In genomic region chr4:86748336-86749291, GRCm38 (mm10) we compare ENCODE assay signal across 8 mouse cellular contexts. TPM values are rescaled to one million over a fixed set of nuclear protein-coding genes. Genes with fewer than 3 reads are reported as not detected.
DNase-seq lines count a peak whose midpoint lies in the region; ATAC-seq and TF ChIP-seq lines count a peak whose summit lies in the region.

Dennd4c (plus strand) TSS chr4:86748555.

- peaks cover 37% of the 10 kb centered on the region for H3K4me1 ChIP-seq in E14TG2a.4 (replicated peaks; ENCODE audit: low read depth, low read length)
- H3K4me1 ChIP-seq in forebrain, embryonic 12.5 days = peaks cover 13% of the 10 kb centered on the region
- H3K4me1 ChIP-seq in liver, postnatal 0 days (ENCODE audit: insufficient read depth) = peaks cover 9% of the 10 kb centered on the region
- H3K4me1 ChIP-seq in neural tube, embryonic 14.5 days (ENCODE audit: control insufficient read depth, insufficient read depth, low read length) = peaks cover 10% of the 10 kb centered on the region; the same call in 1 of the 2 replicates

- H3K27ac ChIP-seq in forebrain, embryonic 12.5 days = peak within 1 kb of the TSS; percentile 85
- H3K27ac ChIP-seq in liver, postnatal 0 days (ENCODE audit: low read depth) = peak within 1 kb of the TSS; percentile 94
- H3K27ac ChIP-seq in neural tube, embryonic 14.5 days (ENCODE audit: low read depth, low read length) = peak within 1 kb of the TSS; percentile 76

- peak within 1 kb of the TSS; percentile 95 for H3K9ac ChIP-seq in forebrain, embryonic 12.5 days
- H3K9ac ChIP-seq in liver, postnatal 0 days (replicated peaks) = peak within 1 kb of the TSS; percentile 95
- peak within 1 kb of the TSS; percentile 93 for H3K9ac ChIP-seq in neural tube, embryonic 14.5 days (replicated peaks; ENCODE audit: low read depth, low read length)

- peak within 1 kb of the TSS; percentile 90 for H3K4me2 ChIP-seq in forebrain, embryonic 12.5 days
- peak within 1 kb of the TSS; percentile 91 for H3K4me2 ChIP-seq in liver, postnatal 0 days (ENCODE audit: low read depth, low read length)
- peak within 1 kb of the TSS; percentile 92 for H3K4me2 ChIP-seq in neural tube, embryonic 14.5 days (ENCODE audit: low read depth, low read length)

- intact Hi-C loops in heart, postnatal 10 days (cut with DNase I) = no loop called here

- H3K9me3 ChIP-seq in E14TG2a.4 (ENCODE audit: low read length) = no peaks in the 10 kb centered on the region
- H3K9me3 ChIP-seq in forebrain, embryonic 12.5 days = no peaks in the 10 kb centered on the region
- H3K9me3 ChIP-seq in liver, postnatal 0 days (ENCODE audit: low read length) = no peaks in the 10 kb centered on the region
- H3K9me3 ChIP-seq in neural tube, embryonic 14.5 days (ENCODE audit: control insufficient read depth, low read length) = no peaks in the 10 kb centered on the region

- WGBS in forebrain, embryonic 12.5 days = under 1% methylated on average over 91 of the region's 95 CpGs
- under 1% methylated on average over 95 of the region's 95 CpGs for WGBS in large intestine, adult 2 months
- under 1% methylated on average over 77 of the region's 95 CpGs for WGBS in liver, postnatal 0 days (ENCODE audit: insufficient replicate concordance)
- WGBS in neural tube, embryonic 14.5 days = under 1% methylated on average over 73 of the region's 95 CpGs

- peak within 1 kb of the TSS; percentile 99 for H3K4me3 ChIP-seq in E14TG2a.4 (replicated peaks; ENCODE audit: low read length)
- H3K4me3 ChIP-seq in forebrain, embryonic 12.5 days (replicated peaks) = peak within 1 kb of the TSS; percentile 94
- H3K4me3 ChIP-seq in liver, postnatal 0 days (ENCODE audit: low read depth, low read length) = peak within 1 kb of the TSS; percentile 93
- peak within 1 kb of the TSS; percentile 98 for H3K4me3 ChIP-seq in neural tube, embryonic 14.5 days (ENCODE audit: low read depth, low read length)

- no peaks in the 10 kb centered on the region for H3K36me3 ChIP-seq in E14TG2a.4 (ENCODE audit: insufficient read depth, low read length)
- H3K36me3 ChIP-seq in forebrain, embryonic 12.5 days (replicated peaks) = no peaks in the 10 kb centered on the region
- no peaks in the 10 kb centered on the region for H3K36me3 ChIP-seq in liver, postnatal 0 days (replicated peaks; ENCODE audit: insufficient read depth, low read length)
- H3K36me3 ChIP-seq in neural tube, embryonic 14.5 days (ENCODE audit: control insufficient read depth, insufficient read depth, low read length) = no peaks in the 10 kb centered on the region

- ATAC-seq in forebrain, embryonic 12.5 days (ENCODE audit: low FRiP score) = peak; percentile 95
- peak; percentile 95 for ATAC-seq in liver, postnatal 0 days
- ATAC-seq in neural tube, embryonic 14.5 days (ENCODE audit: low read depth) = peak; percentile 94

- 0 out of 2 replicates have a peak, but pooled peaks cover 4% of the 10 kb centered on the region for H3K27me3 ChIP-seq in E14TG2a.4 (ENCODE audit: insufficient read depth, low read length)
- no peaks in the 10 kb centered on the region for H3K27me3 ChIP-seq in forebrain, embryonic 12.5 days
- H3K27me3 ChIP-seq in liver, postnatal 0 days (ENCODE audit: insufficient read depth, low read length) = no peaks in the 10 kb centered on the region
- peaks cover 2% of the 10 kb centered on the region; the same call in 1 of the 2 replicates for H3K27me3 ChIP-seq in neural tube, embryonic 14.5 days (ENCODE audit: control insufficient read depth, insufficient read depth, low read length)

- 0 out of 2 replicates have a peak, but pooled peaks have one; percentile 45 for TF ChIP-seq EP300 in liver, postnatal 0 days (IDR thresholded peaks at IDR 0.05; ENCODE audit: low read depth)

- DNase-seq in c-Kit-positive CD71-positive TER-119-positive erythroid progenitor cells, embryonic 14.5 days (ENCODE audit: low spot score) = peak; percentile 94
- DNase-seq in heart, postnatal 10 days = peak; percentile 97
- DNase-seq in large intestine, adult 2 months (ENCODE audit: low read depth, low spot score) = peak; percentile 92
- DNase-seq in liver, postnatal 0 days = peak; percentile 97
- DNase-seq in testis, postnatal 10 days (ENCODE audit: low spot score) = peak; percentile 99

- no peak for TF ChIP-seq CTCF in E14TG2a.4 (conservative IDR thresholded peaks at IDR 0.05; ENCODE audit: low read length)
- TF ChIP-seq CTCF in liver, postnatal 0 days (IDR thresholded peaks at IDR 0.05; ENCODE audit: low read depth) = peak; percentile 54

RNA-seq across cellular contexts. Expression of gene Dennd4c, which starts in this region (rescaled TPM):
- 7.3 and 8.6 TPM in 2 replicates for polyA plus RNA-seq in forebrain, embryonic 12.5 days (2016; fragmentation: Nextera tagmentation; extraction: Ambion mirVana)
- total RNA-seq in heart, postnatal 10 days (2021) = 10 to 100 TPM; 34.2 to 34.8 TPM
- 3.4 and 8.1 TPM in 2 replicates for polyA plus RNA-seq in large intestine, adult 2 months (2012; rRNA removed)
- polyA plus RNA-seq in liver, postnatal 0 days (2015; fragmentation: Nextera tagmentation; extraction: Ambion mirVana) = 1.4 and 1.8 TPM in 2 replicates
- 4.3 and 5.3 TPM in 2 replicates for polyA plus RNA-seq in neural tube, embryonic 14.5 days (2014; fragmentation: Nextera tagmentation; extraction: Ambion mirVana)

Comparison
In these comparisons a context has a peak if more than half of its experiments do, and no peak if none do; other contexts are left out.
1. Peak in every context shown above with its lines: DNase-seq, ATAC-seq, H3K4me3 ChIP-seq and H3K27ac ChIP-seq.